Mouse (Mus musculus) c-Kit-positive CD71-positive TER-119-negative erythroid progenitor cells, embryonic 14.5 days (primary cell): ENCODE measurements around the gene Mark3.
A peak's percentile ranks its signal among the peaks of the same experiment; 100 is the strongest.

Experiments
- DNase-seq: peaks from one replicate; pipeline ENCODE4 v3.0.0-alpha.2; 2013; ENCODE audit warnings: low read depth

The Mark3 gene

GRCm38 (mm10) chr12:111675797-111676580 is 101.7 kb downstream of the Mark3 start:
- DNase-seq = no peak

GRCm38 (mm10) chr12:111677421-111677820 is 103.1 kb downstream of the Mark3 start:
- DNase-seq = no peak

GRCm38 (mm10) chr12:111677882-111678669 is 103.8 kb downstream of the Mark3 start, which contains the start of gene Trmt61a:
Trmt61a (plus strand) TSS chr12:111678105.
- peak; percentile 90 for DNase-seq

- DNase-seq = no peak
Observed at GRCm38 (mm10) chr12:111678670-111678933, 104.3 kb downstream of the Mark3 start.

GRCm38 (mm10) chr12:111678997-111679396 is 104.7 kb downstream of the Mark3 start:
- no peak for DNase-seq

- no peak for DNase-seq
Observed at GRCm38 (mm10) chr12:111680661-111681060, 106.3 kb downstream of the Mark3 start.

- no peak for DNase-seq
Observed at GRCm38 (mm10) chr12:111681305-111681704, 107.0 kb downstream of the Mark3 start.

- no peak for DNase-seq
Observed at GRCm38 (mm10) chr12:111682003-111682402, 107.7 kb downstream of the Mark3 start.

- no peak for DNase-seq
Observed at GRCm38 (mm10) chr12:111682806-111683205, 108.5 kb downstream of the Mark3 start.

- DNase-seq = no peak
Observed at GRCm38 (mm10) chr12:111686390-111686789, 112.1 kb downstream of the Mark3 start.

- DNase-seq = no peak
Observed at GRCm38 (mm10) chr12:111687350-111688068, 113.2 kb downstream of the Mark3 start.

- DNase-seq = no peak
Observed at GRCm38 (mm10) chr12:111688069-111688428, 113.7 kb downstream of the Mark3 start.

- no peak for DNase-seq
Observed at GRCm38 (mm10) chr12:111689426-111689825, 115.1 kb downstream of the Mark3 start.

GRCm38 (mm10) chr12:111691346-111691872 is 117.1 kb downstream of the Mark3 start:
- no peak for DNase-seq

GRCm38 (mm10) chr12:111692899-111693298 is 118.6 kb downstream of the Mark3 start:
- DNase-seq = no peak

GRCm38 (mm10) chr12:111693341-111694270 is 119.3 kb downstream of the Mark3 start:
- no peak for DNase-seq

GRCm38 (mm10) chr12:111694271-111694781 is 120.0 kb downstream of the Mark3 start:
- no peak for DNase-seq

- DNase-seq = no peak
Observed at GRCm38 (mm10) chr12:111694880-111695804, 120.8 kb downstream of the Mark3 start.

- DNase-seq = peak; percentile 62
Observed at GRCm38 (mm10) chr12:111696239-111696638, 121.9 kb downstream of the Mark3 start.

GRCm38 (mm10) chr12:111697708-111698107 is 123.4 kb downstream of the Mark3 start:
- DNase-seq = no peak
